In the genomic region with DNA sequence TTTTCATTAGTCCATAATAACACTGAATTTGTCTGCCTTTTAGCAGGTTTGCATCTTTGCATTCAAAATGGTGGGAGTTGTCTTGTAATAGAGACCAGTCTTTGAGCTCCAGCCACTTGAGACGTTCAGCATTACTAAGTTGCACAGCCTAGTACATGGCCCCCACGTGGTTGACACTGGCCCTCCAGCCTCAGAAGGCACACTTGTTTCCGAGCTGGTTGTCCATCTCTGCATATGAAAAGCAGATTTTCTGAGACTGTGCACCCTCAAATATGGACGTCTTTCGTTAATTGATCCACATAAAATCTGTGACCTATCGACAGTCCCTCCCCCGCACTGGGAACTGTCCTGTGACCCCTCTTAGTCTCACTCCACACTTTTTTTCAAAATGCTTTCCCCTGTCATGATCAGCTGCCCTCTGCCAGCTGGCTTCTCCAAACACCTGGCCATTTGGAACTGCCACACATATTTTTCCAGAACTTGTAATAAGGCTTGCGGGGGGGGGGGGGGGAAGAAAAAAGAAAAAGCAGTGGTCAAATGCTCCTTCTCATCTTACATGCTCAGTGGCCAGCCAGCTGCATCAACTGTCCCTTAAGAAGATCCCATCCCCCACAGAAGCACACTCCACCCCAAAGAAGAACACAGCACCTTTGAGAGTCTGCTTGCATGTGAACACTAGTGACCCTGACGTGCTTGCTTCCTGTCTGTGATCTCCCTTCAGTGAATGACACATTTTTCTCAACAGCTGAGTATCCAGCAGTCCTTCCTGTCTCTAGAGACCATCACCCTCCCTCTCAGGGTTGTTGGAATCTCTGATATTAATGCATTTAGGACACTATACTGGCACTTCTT, we compare ENCODE assay signal across 17 mouse cellular contexts.
DNase-seq lines count a peak whose midpoint lies in the region; ATAC-seq lines count a peak whose summit lies in the region.
"Had no signal": no experiment of that assay in that cellular context is flagged by ENCODE, and none has a peak within 500 bp of the region (broad histone marks: within the 10 kb centered on the region; RNA-seq: fewer than 3 reads in every experiment).

No protein-coding gene starts in this region.

- DNase-seq in heart, adult 11 months: peak; percentile 74
- DNase-seq in heart, adult 9 months (ENCODE audit: low spot score in 2 of 2): no peak
- DNase-seq in kidney, postnatal 10 days: no peak
- DNase-seq in neural tube, embryonic 10.5 days (ENCODE audit: extremely low spot score, low spot score): peak; percentile 29
- peak; percentile 43 for DNase-seq in mesoderm, embryonic 11.5 days (ENCODE audit: low read depth, low spot score)
- no peak for DNase-seq in cerebellum, adult 18-20 months
- DNase-seq: adrenal gland, adult 2 months; cerebellum, adult 9-10 months had no signal

- ATAC-seq in kidney, embryonic 14.5 days (ENCODE audit: low FRiP score, low TSS enrichment): 0 out of 2 replicates have a peak, but pooled peaks have one; percentile 24
- no peak for ATAC-seq in neural tube, embryonic 15.5 days (ENCODE audit: low FRiP score)
- ATAC-seq: intestine, embryonic 16.5 days; liver, embryonic 12.5 days had no signal

- no peak overlapping the region for H3K27ac ChIP-seq in kidney, embryonic 14.5 days (ENCODE audit: low read depth, low read length)
- no peak overlapping the region for H3K27ac ChIP-seq in neural tube, embryonic 15.5 days (replicated peaks)
- H3K27ac ChIP-seq: embryonic facial prominence, embryonic 15.5 days; forebrain, embryonic 12.5 days; hindbrain, embryonic 12.5 days; layer of hippocampus, adult 2 months; liver, embryonic 12.5 days had no signal

- H3K4me1 ChIP-seq in kidney, embryonic 14.5 days (ENCODE audit: control insufficient read depth, insufficient read depth, low read length): peaks cover 27% of the 10 kb centered on the region
- H3K4me1 ChIP-seq in neural tube, embryonic 15.5 days: peaks cover 14% of the 10 kb centered on the region
- H3K4me1 ChIP-seq: embryonic facial prominence, embryonic 15.5 days had no signal

- no peak overlapping the region for H3K4me2 ChIP-seq in kidney, embryonic 14.5 days (replicated peaks; ENCODE audit: low read depth, low read length)
- no peak overlapping the region for H3K4me2 ChIP-seq in neural tube, embryonic 15.5 days
- H3K4me2 ChIP-seq: embryonic facial prominence, embryonic 15.5 days; forebrain, embryonic 12.5 days; hindbrain, embryonic 12.5 days; liver, embryonic 12.5 days had no signal

- no peaks in the 10 kb centered on the region for H3K36me3 ChIP-seq in kidney, embryonic 14.5 days (ENCODE audit: control insufficient read depth, insufficient read depth, low read length)
- no peaks in the 10 kb centered on the region for H3K36me3 ChIP-seq in neural tube, embryonic 15.5 days
- H3K36me3 ChIP-seq: embryonic facial prominence, embryonic 15.5 days; forebrain, embryonic 12.5 days; hindbrain, embryonic 12.5 days; liver, embryonic 12.5 days had no signal

- no peak overlapping the region for H3K4me3 ChIP-seq in kidney, embryonic 14.5 days (ENCODE audit: low read length)
- H3K4me3 ChIP-seq in neural tube, embryonic 15.5 days (replicated peaks): no peak overlapping the region
- H3K4me3 ChIP-seq: embryonic facial prominence, embryonic 15.5 days; forebrain, embryonic 12.5 days; hindbrain, embryonic 12.5 days; layer of hippocampus, adult 2 months; liver, embryonic 12.5 days; megakaryocyte, embryonic 14.5 days had no signal

- WGBS in kidney, embryonic 14.5 days: 34% methylated on average over 9 of the region's 9 CpGs
- WGBS in neural tube, embryonic 15.5 days: 72% methylated on average over 9 of the region's 9 CpGs

- no peaks in the 10 kb centered on the region for H3K27me3 ChIP-seq in kidney, embryonic 14.5 days (ENCODE audit: control insufficient read depth, insufficient read depth, low read length)
- H3K27me3 ChIP-seq in neural tube, embryonic 15.5 days (replicated peaks): no peaks in the 10 kb centered on the region
- H3K27me3 ChIP-seq: embryonic facial prominence, embryonic 15.5 days; hindbrain, embryonic 12.5 days; liver, embryonic 12.5 days had no signal

- H3K9me3 ChIP-seq in kidney, embryonic 14.5 days (ENCODE audit: control insufficient read depth, low read length): no peaks in the 10 kb centered on the region
- H3K9me3 ChIP-seq in neural tube, embryonic 15.5 days (replicated peaks): no peaks in the 10 kb centered on the region
- H3K9me3 ChIP-seq: embryonic facial prominence, embryonic 15.5 days; forebrain, embryonic 12.5 days; hindbrain, embryonic 12.5 days; liver, embryonic 12.5 days; megakaryocyte, embryonic 14.5 days had no signal

- no peak overlapping the region for H3K9ac ChIP-seq in kidney, embryonic 14.5 days (ENCODE audit: low read depth, low read length)
- H3K9ac ChIP-seq in neural tube, embryonic 15.5 days (replicated peaks): no peak overlapping the region
- H3K9ac ChIP-seq: embryonic facial prominence, embryonic 15.5 days; forebrain, embryonic 12.5 days; hindbrain, embryonic 12.5 days; liver, embryonic 12.5 days had no signal

Comparison
In these comparisons a context has a peak if more than half of its experiments do, and no peak if none do; other contexts are left out.
1. DNase-seq: peak in heart, adult 11 months (single experiment), neural tube, embryonic 10.5 days (single experiment) and mesoderm, embryonic 11.5 days (single experiment); none in heart, adult 9 months (0 of 2), kidney, postnatal 10 days (single experiment) and cerebellum, adult 18-20 months (0 of 2).